Comparison of ENCODE assay signal across 8 mouse cellular contexts in genomic region chr11:103158621-103159478, GRCm38 (mm10). TPM values are rescaled to one million over a fixed set of nuclear protein-coding genes. Genes with fewer than 3 reads are reported as not detected.
A peak's percentile ranks its signal among the peaks of the same experiment; 100 is the strongest.
DNase-seq lines count a peak whose midpoint lies in the region; ATAC-seq and TF ChIP-seq lines count a peak whose summit lies in the region.

No protein-coding gene starts in this region.

- peak overlapping the region; percentile 69 for H3K9ac ChIP-seq in MEL (ENCODE audit: control insufficient read depth, low read depth, low read length, poor library complexity, severe bottlenecking)
- H3K9ac ChIP-seq in forebrain, embryonic 16.5 days (replicated peaks; ENCODE audit: low read depth, low read length), result 0 out of 2 replicates have a peak overlapping the region, but pooled peaks have one; percentile 29
- H3K9ac ChIP-seq in liver, postnatal 0 days (replicated peaks), result peak overlapping the region; percentile 18; the same call in 1 of the 2 replicates
- no peak overlapping the region for H3K9ac ChIP-seq in neural tube, embryonic 14.5 days (replicated peaks; ENCODE audit: low read depth, low read length)

- peak; percentile 95 for DNase-seq in MEL (ENCODE audit: low read depth, low spot score)
- DNase-seq in cerebellum, adult 2 months, result peak; percentile 94 to 98
- DNase-seq in heart, postnatal 25 days (ENCODE audit: low spot score), result peak; percentile 89
- peak; percentile 96 for DNase-seq in layer of hippocampus, adult 11-12 months (ENCODE audit: low spot score)
- DNase-seq in liver, postnatal 0 days, result peak; percentile 98
- peak; percentile 99 for DNase-seq in testis, postnatal 10 days (ENCODE audit: low spot score)

- no peaks in the 10 kb centered on the region for H3K9me3 ChIP-seq in MEL (replicated peaks; ENCODE audit: insufficient read depth, low read length)
- no peaks in the 10 kb centered on the region for H3K9me3 ChIP-seq in forebrain, embryonic 16.5 days (ENCODE audit: control insufficient read depth, low read length)
- H3K9me3 ChIP-seq in liver, postnatal 0 days (ENCODE audit: low read length), result no peaks in the 10 kb centered on the region
- H3K9me3 ChIP-seq in neural tube, embryonic 14.5 days (ENCODE audit: control insufficient read depth, low read length), result no peaks in the 10 kb centered on the region

- H3K79me2 ChIP-seq in MEL (ENCODE audit: control insufficient read depth, insufficient read depth, low read length, poor library complexity), result no peaks in the 10 kb centered on the region

- H3K4me1 ChIP-seq in MEL (ENCODE audit: control insufficient read depth in 1 of 2, insufficient read depth in 2 of 2, low read length in 2 of 2), result peaks cover 0 to 5% of the 10 kb centered on the region in 2 experiments; a peak in 1 of 4 replicates
- H3K4me1 ChIP-seq in cerebellum, adult 2 months (ENCODE audit: control insufficient read depth, insufficient read depth, low read length), result peaks cover 6% of the 10 kb centered on the region; the same call in 1 of the 2 replicates
- H3K4me1 ChIP-seq in forebrain, embryonic 16.5 days (replicated peaks; ENCODE audit: control insufficient read depth, insufficient read depth, low read length), result peaks cover 8% of the 10 kb centered on the region
- peaks cover 7% of the 10 kb centered on the region for H3K4me1 ChIP-seq in liver, postnatal 0 days (ENCODE audit: insufficient read depth)
- H3K4me1 ChIP-seq in neural tube, embryonic 14.5 days (ENCODE audit: control insufficient read depth, insufficient read depth, low read length), result no peaks in the 10 kb centered on the region

- peak overlapping the region; percentile 56 to 57 for H3K4me3 ChIP-seq in MEL (ENCODE audit: control insufficient read depth in 1 of 2, insufficient read depth in 1 of 2, low read depth in 2 of 2, low read length in 2 of 2)
- H3K4me3 ChIP-seq in cerebellum, adult 2 months (replicated peaks; ENCODE audit: insufficient read depth, low read depth, low read length), result peak overlapping the region; percentile 51
- peak overlapping the region; percentile 23 for H3K4me3 ChIP-seq in forebrain, embryonic 16.5 days (replicated peaks; ENCODE audit: low read length)
- peak overlapping the region; percentile 40 for H3K4me3 ChIP-seq in liver, postnatal 0 days (ENCODE audit: low read depth, low read length)
- H3K4me3 ChIP-seq in neural tube, embryonic 14.5 days (ENCODE audit: low read depth, low read length), result peak overlapping the region; percentile 8; the same call in 1 of the 2 replicates

- ATAC-seq in forebrain, embryonic 16.5 days, result peak; percentile 91
- peak; percentile 97 for ATAC-seq in liver, postnatal 0 days
- ATAC-seq in neural tube, embryonic 14.5 days (ENCODE audit: low read depth), result peak; percentile 94

- no peak overlapping the region for H3K27ac ChIP-seq in MEL (ENCODE audit: control insufficient read depth, low read depth, low read length)
- peak overlapping the region; percentile 74 for H3K27ac ChIP-seq in cerebellum, adult 2 months (ENCODE audit: insufficient read depth, low read length)
- no peak overlapping the region for H3K27ac ChIP-seq in forebrain, embryonic 16.5 days (ENCODE audit: low read length)
- 0 out of 2 replicates have a peak overlapping the region, but pooled peaks have one; percentile 41 for H3K27ac ChIP-seq in liver, postnatal 0 days (ENCODE audit: low read depth)
- H3K27ac ChIP-seq in neural tube, embryonic 14.5 days (ENCODE audit: low read depth, low read length), result peak overlapping the region; percentile 1; the same call in 1 of the 2 replicates

- no peaks in the 10 kb centered on the region for H3K27me3 ChIP-seq in MEL (ENCODE audit: control insufficient read depth in 1 of 2, insufficient read depth in 2 of 2, low read length in 2 of 2)
- H3K27me3 ChIP-seq in cerebellum, adult 2 months (ENCODE audit: control insufficient read depth, insufficient read depth, low read length), result no peaks in the 10 kb centered on the region
- H3K27me3 ChIP-seq in forebrain, embryonic 16.5 days (replicated peaks; ENCODE audit: control insufficient read depth, insufficient read depth, low read length), result no peaks in the 10 kb centered on the region
- H3K27me3 ChIP-seq in liver, postnatal 0 days (ENCODE audit: insufficient read depth, low read length), result no peaks in the 10 kb centered on the region
- no peaks in the 10 kb centered on the region for H3K27me3 ChIP-seq in neural tube, embryonic 14.5 days (ENCODE audit: control insufficient read depth, insufficient read depth, low read length)

- no peak for TF ChIP-seq EP300 in MEL (IDR thresholded peaks at IDR 0.05; ENCODE audit: low read depth in 1 of 2, low read length in 2 of 2)
- TF ChIP-seq EP300 in liver, postnatal 0 days (IDR thresholded peaks at IDR 0.05; ENCODE audit: low read depth), result no peak

- TF ChIP-seq RAD21 in MEL (IDR thresholded peaks at IDR 0.05; ENCODE audit: low read depth, low read length), result peak; percentile 78

- TF ChIP-seq CTCF in MEL (IDR thresholded peaks at IDR 0.05 in 2 of 3, conservative IDR thresholded peaks at IDR 0.05 in 1 of 3; ENCODE audit: control insufficient read depth in 1 of 3, insufficient read depth in 1 of 3, low read depth in 2 of 3, low read length in 3 of 3, poor library complexity in 1 of 3, severe bottlenecking in 1 of 3), result peak; percentile 85 to 100 (median 98)
- TF ChIP-seq CTCF in cerebellum, adult 2 months (IDR thresholded peaks at IDR 0.05; ENCODE audit: borderline replicate concordance, insufficient read depth, low read depth, low read length), result peak; percentile 99
- TF ChIP-seq CTCF in liver, postnatal 0 days (IDR thresholded peaks at IDR 0.05; ENCODE audit: low read depth), result peak; percentile 98

- intact Hi-C loops in heart, postnatal 25 days (cut with DNase I), result loop anchor here (1.0 to 10.0 kb wide), 3 partner anchors 42 to 254 kb away; partner anchors contain the start of gene Gfap

- 2% methylated on average over 25 of the region's 25 CpGs for WGBS in cerebellum, adult 2 months
- under 1% methylated on average over 25 of the region's 25 CpGs for WGBS in forebrain, embryonic 16.5 days
- WGBS in liver, postnatal 0 days (ENCODE audit: insufficient replicate concordance), result 4% methylated on average over 25 of the region's 25 CpGs
- 2% methylated on average over 25 of the region's 25 CpGs for WGBS in neural tube, embryonic 14.5 days

- peaks cover 0 to 3% of the 10 kb centered on the region in 2 experiments; a peak in 1 of 4 replicates for H3K36me3 ChIP-seq in MEL (ENCODE audit: control insufficient read depth in 1 of 2, insufficient read depth in 2 of 2, low read length in 2 of 2)
- no peaks in the 10 kb centered on the region for H3K36me3 ChIP-seq in forebrain, embryonic 16.5 days (ENCODE audit: control insufficient read depth, insufficient read depth)
- no peaks in the 10 kb centered on the region for H3K36me3 ChIP-seq in liver, postnatal 0 days (replicated peaks; ENCODE audit: insufficient read depth, low read length)
- no peaks in the 10 kb centered on the region for H3K36me3 ChIP-seq in neural tube, embryonic 14.5 days (ENCODE audit: control insufficient read depth, insufficient read depth, low read length)

- TF ChIP-seq POLR2A in MEL (IDR thresholded peaks at IDR 0.05; ENCODE audit: control insufficient read depth in 1 of 2, insufficient read depth in 1 of 2, low read depth in 1 of 2, low read length in 2 of 2, poor library complexity in 1 of 2), result no peak; a peak in 1 of 4 replicates
- TF ChIP-seq POLR2A in cerebellum, adult 2 months (IDR thresholded peaks at IDR 0.05; ENCODE audit: borderline replicate concordance, insufficient read depth, low read length), result 0 out of 2 replicates have a peak, but pooled peaks have one; percentile 17

- peak overlapping the region; percentile 50 for H3K4me2 ChIP-seq in forebrain, embryonic 16.5 days (ENCODE audit: low read length)
- H3K4me2 ChIP-seq in liver, postnatal 0 days (ENCODE audit: low read depth, low read length), result peak overlapping the region; percentile 76
- peak overlapping the region; percentile 40; the same call in 1 of the 2 replicates for H3K4me2 ChIP-seq in neural tube, embryonic 14.5 days (ENCODE audit: low read depth, low read length)

RNA-seq across cellular contexts. Expression of gene Fmnl1, which starts 12.1 kb away (rescaled TPM):
- total RNA-seq in MEL (2012; rRNA removed), result 1.4 and 1.7 TPM in 2 replicates
- 10 to 100 TPM in 1 of 2 experiments, not detected in 1; 17.2 TPM for polyA plus RNA-seq in MEL (2012; ENCODE audit: insufficient read depth in 1 of 2, insufficient read length in 2 of 2, low read depth in 1 of 2, low replicate concordance in 2 of 2, missing spikeins in 1 of 2)
- polyA plus RNA-seq in cerebellum, adult 2 months (2012; rRNA removed), result 63.7 and 71.1 TPM in 2 replicates
- 2.7 and 6.7 TPM in 2 replicates for polyA plus RNA-seq in forebrain, embryonic 16.5 days (2015; fragmentation: Nextera tagmentation; extraction: Ambion mirVana)
- 10 to 100 TPM; 15.1 to 18.2 TPM for total RNA-seq in heart, postnatal 25 days (2021)
- 4.1 and 5.9 TPM in 2 replicates for polyA plus RNA-seq in liver, postnatal 0 days (2015; fragmentation: Nextera tagmentation; extraction: Ambion mirVana)
- 5.1 and 9.2 TPM in 2 replicates for polyA plus RNA-seq in neural tube, embryonic 14.5 days (2014; fragmentation: Nextera tagmentation; extraction: Ambion mirVana)

RNA-seq across cellular contexts. Expression of gene Hexim2, which starts 26.6 kb away (rescaled TPM):
- total RNA-seq in MEL (2012; rRNA removed), result 12.3 and 17.2 TPM in 2 replicates
- polyA plus RNA-seq in MEL (2012; ENCODE audit: insufficient read depth in 1 of 2, insufficient read length in 2 of 2, low read depth in 1 of 2, low replicate concordance in 2 of 2, missing spikeins in 1 of 2), result 10 to 100 TPM in 1 of 2 experiments, not detected in 1; 12.5 TPM
- 20.9 and 23.0 TPM in 2 replicates for polyA plus RNA-seq in cerebellum, adult 2 months (2012; rRNA removed)
- 19.9 and 25.9 TPM in 2 replicates for polyA plus RNA-seq in forebrain, embryonic 16.5 days (2015; fragmentation: Nextera tagmentation; extraction: Ambion mirVana)
- 1 to 10 TPM; 1.3 to 2.3 TPM for total RNA-seq in heart, postnatal 25 days (2021)
- polyA plus RNA-seq in liver, postnatal 0 days (2015; fragmentation: Nextera tagmentation; extraction: Ambion mirVana), result 3.4 and 3.7 TPM in 2 replicates
- polyA plus RNA-seq in neural tube, embryonic 14.5 days (2014; fragmentation: Nextera tagmentation; extraction: Ambion mirVana), result 24.4 and 29.8 TPM in 2 replicates

RNA-seq across cellular contexts. Expression of gene Hexim1, which starts 42.8 kb away (rescaled TPM):
- 17.3 and 18.4 TPM in 2 replicates for total RNA-seq in MEL (2012; rRNA removed)
- 10 to 100 TPM in 1 of 2 experiments, not detected in 1; 25.4 TPM for polyA plus RNA-seq in MEL (2012; ENCODE audit: insufficient read depth in 1 of 2, insufficient read length in 2 of 2, low read depth in 1 of 2, low replicate concordance in 2 of 2, missing spikeins in 1 of 2)
- polyA plus RNA-seq in cerebellum, adult 2 months (2012; rRNA removed), result 25.5 and 28.8 TPM in 2 replicates
- 3.5 and 4.1 TPM in 2 replicates for polyA plus RNA-seq in forebrain, embryonic 16.5 days (2015; fragmentation: Nextera tagmentation; extraction: Ambion mirVana)
- 10 to 100 TPM; 17.5 to 18.8 TPM for total RNA-seq in heart, postnatal 25 days (2021)
- polyA plus RNA-seq in liver, postnatal 0 days (2015; fragmentation: Nextera tagmentation; extraction: Ambion mirVana), result 2.6 and 2.7 TPM in 2 replicates
- polyA plus RNA-seq in neural tube, embryonic 14.5 days (2014; fragmentation: Nextera tagmentation; extraction: Ambion mirVana), result 5.8 and 6.1 TPM in 2 replicates

RNA-seq across cellular contexts. Expression of gene 1700023F06Rik, which starts 49.5 kb away (rescaled TPM):
- not detected in 2 replicates for total RNA-seq in MEL (2012; rRNA removed)
- polyA plus RNA-seq in MEL (2012; ENCODE audit: insufficient read depth in 1 of 2, insufficient read length in 2 of 2, low read depth in 1 of 2, low replicate concordance in 2 of 2, missing spikeins in 1 of 2), result not detected
- 9.4 and 10.0 TPM in 2 replicates for polyA plus RNA-seq in cerebellum, adult 2 months (2012; rRNA removed)
- 0.73 and 1.5 TPM in 2 replicates for polyA plus RNA-seq in forebrain, embryonic 16.5 days (2015; fragmentation: Nextera tagmentation; extraction: Ambion mirVana)
- not detected for total RNA-seq in heart, postnatal 25 days (2021)
- 0.09 TPM in 1 of 2 replicates, not detected in the other for polyA plus RNA-seq in liver, postnatal 0 days (2015; fragmentation: Nextera tagmentation; extraction: Ambion mirVana)
- 1.4 and 2.4 TPM in 2 replicates for polyA plus RNA-seq in neural tube, embryonic 14.5 days (2014; fragmentation: Nextera tagmentation; extraction: Ambion mirVana)

RNA-seq across cellular contexts. Expression of gene Acbd4, which starts 57.4 kb away (rescaled TPM):
- 15.2 and 16.6 TPM in 2 replicates for total RNA-seq in MEL (2012; rRNA removed)
- polyA plus RNA-seq in MEL (2012; ENCODE audit: insufficient read depth in 1 of 2, insufficient read length in 2 of 2, low read depth in 1 of 2, low replicate concordance in 2 of 2, missing spikeins in 1 of 2), result 10 to 100 TPM in 1 of 2 experiments, not detected in 1; 18.3 TPM
- 60.4 and 61.5 TPM in 2 replicates for polyA plus RNA-seq in cerebellum, adult 2 months (2012; rRNA removed)
- polyA plus RNA-seq in forebrain, embryonic 16.5 days (2015; fragmentation: Nextera tagmentation; extraction: Ambion mirVana), result 17.0 and 17.8 TPM in 2 replicates
- 10 to 100 TPM; 36.7 to 39.0 TPM for total RNA-seq in heart, postnatal 25 days (2021)
- 56.5 and 57.0 TPM in 2 replicates for polyA plus RNA-seq in liver, postnatal 0 days (2015; fragmentation: Nextera tagmentation; extraction: Ambion mirVana)
- polyA plus RNA-seq in neural tube, embryonic 14.5 days (2014; fragmentation: Nextera tagmentation; extraction: Ambion mirVana), result 8.1 and 8.2 TPM in 2 replicates

Comparison
In these comparisons a context has a peak if more than half of its experiments do, and no peak if none do; other contexts are left out.
1. H3K27ac ChIP-seq: peak in cerebellum, adult 2 months (single experiment), liver, postnatal 0 days (single experiment) and neural tube, embryonic 14.5 days (single experiment); none in MEL (single experiment) and forebrain, embryonic 16.5 days (single experiment).
2. Peak in every context shown above with its lines, with median percentiles within 50 percentile points of each other: DNase-seq, H3K4me3 ChIP-seq, CTCF ChIP-seq, ATAC-seq and H3K4me2 ChIP-seq.